Comparison of ENCODE assay signal across 9 mouse cellular contexts in the genomic region with DNA sequence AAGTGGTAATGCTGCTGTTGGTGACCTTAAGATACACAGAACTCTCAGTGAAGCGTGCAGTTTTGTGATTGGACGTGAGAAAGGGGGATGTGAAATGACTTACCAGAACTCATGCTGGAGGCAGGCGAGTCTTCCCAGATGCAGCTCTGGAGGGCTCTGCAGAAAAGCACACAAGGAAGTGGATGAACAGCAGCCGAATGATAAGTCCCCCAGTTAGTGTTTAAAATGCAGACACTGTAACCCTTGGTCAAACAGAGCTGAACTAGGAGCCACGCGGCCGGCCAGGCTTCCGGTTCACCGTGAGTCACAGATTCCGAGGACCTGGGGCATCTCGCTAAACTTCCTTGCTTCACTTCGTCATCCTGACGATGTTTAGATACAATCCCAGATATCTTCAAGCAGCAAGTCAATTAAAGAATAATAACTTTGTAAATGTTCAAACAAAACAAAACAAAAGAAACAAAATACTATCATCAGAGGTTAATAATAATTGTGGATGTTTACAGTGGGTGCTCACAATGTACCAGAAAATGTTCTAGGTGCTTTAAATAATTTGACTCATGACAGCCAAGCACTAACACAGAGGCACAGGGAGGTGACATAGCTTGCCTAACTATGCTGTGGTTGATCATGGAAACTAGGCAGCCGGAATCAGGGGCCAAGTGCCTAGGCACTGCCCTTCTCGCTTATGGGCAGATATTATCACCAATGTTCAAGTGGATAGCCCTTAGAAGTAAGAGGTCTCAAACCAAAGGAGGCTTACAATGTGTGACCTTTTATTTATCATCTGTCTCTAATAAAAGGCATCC.
A peak's percentile ranks its signal among the peaks of the same experiment; 100 is the strongest.
DNase-seq lines count a peak whose midpoint lies in the region; ATAC-seq and TF ChIP-seq lines count a peak whose summit lies in the region.
"Had no signal": no experiment of that assay in that cellular context is flagged by ENCODE, and none has a peak within 500 bp of the region (broad histone marks: within the 10 kb centered on the region; RNA-seq: fewer than 3 reads in every experiment).

No protein-coding gene starts in this region.

- H3K4me3 ChIP-seq in heart, adult 2 months: no peak overlapping the region
- no peak overlapping the region for H3K4me3 ChIP-seq in kidney, postnatal 0 days (replicated peaks; ENCODE audit: low read depth, low read length)
- H3K4me3 ChIP-seq in megakaryocyte, embryonic 14.5 days (replicated peaks): peak overlapping the region; percentile 75
- no peak overlapping the region for H3K4me3 ChIP-seq in forebrain, embryonic 12.5 days (replicated peaks)
- H3K4me3 ChIP-seq: limb, embryonic 12.5 days had no signal

- no peak overlapping the region for H3K4me2 ChIP-seq in kidney, postnatal 0 days (ENCODE audit: low read length)
- H3K4me2 ChIP-seq in forebrain, embryonic 12.5 days: no peak overlapping the region
- H3K4me2 ChIP-seq: limb, embryonic 12.5 days had no signal

- TF ChIP-seq POLR2A in heart, adult 2 months (IDR thresholded peaks at IDR 0.05; ENCODE audit: insufficient read depth, low read depth, low read length): no peak

- peaks cover 53% of the 10 kb centered on the region for H3K4me1 ChIP-seq in heart, adult 2 months (ENCODE audit: control insufficient read depth, insufficient read depth, low read length)
- peaks cover 20% of the 10 kb centered on the region; the same call in 1 of the 2 replicates for H3K4me1 ChIP-seq in kidney, postnatal 0 days (replicated peaks; ENCODE audit: insufficient read depth, low read length)
- H3K4me1 ChIP-seq in megakaryocyte, embryonic 14.5 days: peaks cover 95% of the 10 kb centered on the region
- H3K4me1 ChIP-seq in forebrain, embryonic 12.5 days: no peaks in the 10 kb centered on the region

- no peak for TF ChIP-seq CTCF in heart, adult 2 months (IDR thresholded peaks at IDR 0.05)
- TF ChIP-seq CTCF in kidney, postnatal 0 days (IDR thresholded peaks at IDR 0.05; ENCODE audit: low read depth): no peak

- H3K9ac ChIP-seq in heart, adult 2 months (ENCODE audit: low read depth, low read length): no peak overlapping the region
- 0 out of 2 replicates have a peak overlapping the region, but pooled peaks have one; percentile 8 for H3K9ac ChIP-seq in kidney, postnatal 0 days (ENCODE audit: low read depth, low read length)
- H3K9ac ChIP-seq in forebrain, embryonic 12.5 days: no peak overlapping the region
- H3K9ac ChIP-seq: limb, embryonic 12.5 days had no signal

- H3K36me3 ChIP-seq in heart, adult 2 months (ENCODE audit: control insufficient read depth, insufficient read depth, low read length): peaks cover 51% of the 10 kb centered on the region
- no peaks in the 10 kb centered on the region for H3K36me3 ChIP-seq in kidney, postnatal 0 days (ENCODE audit: insufficient read depth, low read length)
- peaks cover 9% of the 10 kb centered on the region for H3K36me3 ChIP-seq in megakaryocyte, embryonic 14.5 days (replicated peaks; ENCODE audit: low read length)
- H3K36me3 ChIP-seq in forebrain, embryonic 12.5 days (replicated peaks): no peaks in the 10 kb centered on the region
- H3K36me3 ChIP-seq: limb, embryonic 12.5 days had no signal

- 0 out of 2 replicates have a peak, but pooled peaks have one; percentile 13 for ATAC-seq in common myeloid progenitor, adult 5-6 weeks (replicated peaks; ENCODE audit: low read depth, poor library complexity, severe bottlenecking)
- no peak for ATAC-seq in kidney, postnatal 0 days (replicated peaks; ENCODE audit: low FRiP score, low read depth)
- no peak for ATAC-seq in forebrain, embryonic 12.5 days (ENCODE audit: low FRiP score)

- TF ChIP-seq EP300 in heart, adult 2 months (IDR thresholded peaks at IDR 0.05; ENCODE audit: insufficient read depth, low read depth, low read length): no peak

- H3K9me3 ChIP-seq in kidney, postnatal 0 days (replicated peaks; ENCODE audit: low read length): no peaks in the 10 kb centered on the region
- no peaks in the 10 kb centered on the region for H3K9me3 ChIP-seq in megakaryocyte, embryonic 14.5 days
- H3K9me3 ChIP-seq in forebrain, embryonic 12.5 days: no peaks in the 10 kb centered on the region
- H3K9me3 ChIP-seq: limb, embryonic 12.5 days had no signal

- H3K27ac ChIP-seq in heart, adult 2 months: peak overlapping the region; percentile 65
- H3K27ac ChIP-seq in kidney, postnatal 0 days: peak overlapping the region; percentile 70
- H3K27ac ChIP-seq in forebrain, embryonic 12.5 days: no peak overlapping the region
- H3K27ac ChIP-seq: limb, embryonic 12.5 days had no signal

- peak in 1 of 2 experiments; percentile 54 for DNase-seq in heart, adult 2 months
- no peak for DNase-seq in heart, postnatal 14 days
- DNase-seq in kidney, postnatal 0 days (ENCODE audit: low spot score): no peak
- DNase-seq in ovary, postnatal 10 days (ENCODE audit: low spot score): no peak
- DNase-seq in thymus, postnatal 25 days: no peak

- 32% methylated on average over 15 of the region's 15 CpGs for WGBS in heart, adult 2 months
- WGBS in kidney, postnatal 0 days: 48% methylated on average over 15 of the region's 15 CpGs
- WGBS in forebrain, embryonic 12.5 days: 88% methylated on average over 15 of the region's 15 CpGs

- intact Hi-C loops in heart, adult 2 months (cut with DNase I): no loop called here
- intact Hi-C loops in heart, postnatal 14 days (cut with DNase I): no loop called here

- no peaks in the 10 kb centered on the region for H3K27me3 ChIP-seq in heart, adult 2 months (ENCODE audit: control insufficient read depth, insufficient read depth, low read length)
- H3K27me3 ChIP-seq in kidney, postnatal 0 days (ENCODE audit: insufficient read depth, low read length): no peaks in the 10 kb centered on the region
- H3K27me3 ChIP-seq in megakaryocyte, embryonic 14.5 days (replicated peaks): no peaks in the 10 kb centered on the region
- H3K27me3 ChIP-seq in forebrain, embryonic 12.5 days: no peaks in the 10 kb centered on the region
- H3K27me3 ChIP-seq: limb, embryonic 12.5 days had no signal

- no peaks in the 10 kb centered on the region for H3K79me2 ChIP-seq in heart, adult 2 months (replicated peaks; ENCODE audit: control insufficient read depth, insufficient read depth, low read length)
